Mouse (Mus musculus): ENCODE results near the gene Bag1. TPM values are rescaled to one million over a fixed set of nuclear protein-coding genes. Genes with fewer than 3 reads are reported as not detected.

Gene Bag1
- 247 and 248 TPM in 2 replicates for total RNA-seq (2021)
- long read RNA-seq, experiment 1, transcript Bag1-202 (7 exons, 1,336 nt) = major isoform, 399 of 416 reads
- long read RNA-seq, experiment 1, partial matches to known transcripts = 5 of 416 reads
- long read RNA-seq, experiment 1, other reads (novel, unspliced or antisense) = 12 of 416 reads
- long read RNA-seq, experiment 2, transcript Bag1-202 (7 exons, 1,336 nt) = major isoform, 339 of 352 reads
- long read RNA-seq, experiment 2, partial matches to known transcripts = 6 of 352 reads
- long read RNA-seq, experiment 2, other reads (novel, unspliced or antisense) = 7 of 352 reads

- peak; percentile 100 for DNase-seq
Measured at GRCm38 (mm10) chr4:40948160-40948708, at the start of gene Bag1, which contains the start of gene Chmp5. Bag1 (minus strand) TSS chr4:40948294. Chmp5 (plus strand) TSS chr4:40948407.

- DNase-seq = no peak
Measured at GRCm38 (mm10) chr4:40996302-40996701, 48.2 kb upstream of the Bag1 start.

GRCm38 (mm10) chr4:40989633-40990032 lies 41.5 kb upstream of the Bag1 start:
- DNase-seq = no peak

- peak; percentile 44 for DNase-seq
Measured at GRCm38 (mm10) chr4:40983686-40984085, 35.6 kb upstream of the Bag1 start.

- DNase-seq = no peak
Measured at GRCm38 (mm10) chr4:40982486-40982885, 34.4 kb upstream of the Bag1 start.

- peak; percentile 18 for DNase-seq
Measured at GRCm38 (mm10) chr4:40979430-40979829, 31.3 kb upstream of the Bag1 start.

GRCm38 (mm10) chr4:40976651-40977050 lies 28.6 kb upstream of the Bag1 start:
- peak; percentile 45 for DNase-seq

GRCm38 (mm10) chr4:40975678-40976077 lies 27.6 kb upstream of the Bag1 start:
- DNase-seq = peak; percentile 20

- peak; percentile 64 for DNase-seq
Measured at GRCm38 (mm10) chr4:40974011-40974410, 25.9 kb upstream of the Bag1 start.

GRCm38 (mm10) chr4:40971744-40972143 lies 23.6 kb upstream of the Bag1 start:
- DNase-seq = peak; percentile 78

GRCm38 (mm10) chr4:40970842-40971701 lies 23.0 kb upstream of the Bag1 start, which contains the start of gene Nfx1:
Nfx1 (plus strand) TSS chr4:40970906.
- peak; percentile 98 for DNase-seq

GRCm38 (mm10) chr4:40970592-40970841 lies 22.4 kb upstream of the Bag1 start:
- no peak for DNase-seq

- DNase-seq = peak; percentile 34
Measured at GRCm38 (mm10) chr4:40969781-40970591, 21.9 kb upstream of the Bag1 start.

GRCm38 (mm10) chr4:40969161-40969560 lies 21.1 kb upstream of the Bag1 start:
- DNase-seq = no peak

GRCm38 (mm10) chr4:40963536-40963935 lies 15.4 kb upstream of the Bag1 start:
- DNase-seq = no peak

GRCm38 (mm10) chr4:40955942-40956341 lies 7.8 kb upstream of the Bag1 start:
- no peak for DNase-seq

GRCm38 (mm10) chr4:40953521-40953920 lies 5.4 kb upstream of the Bag1 start:
- DNase-seq = peak; percentile 42

GRCm38 (mm10) chr4:40947565-40948159 lies 432 bp downstream of the Bag1 start:
- DNase-seq = no peak

GRCm38 (mm10) chr4:40946516-40947121 lies 1.5 kb downstream of the Bag1 start:
- peak; percentile 27 for DNase-seq

- DNase-seq = no peak
Measured at GRCm38 (mm10) chr4:40943651-40944050, 4.4 kb downstream of the Bag1 start.

GRCm38 (mm10) chr4:40938793-40939192 lies 9.3 kb downstream of the Bag1 start:
- no peak for DNase-seq

Measured in adrenal gland, postnatal 14 days (tissue).